Mouse (Mus musculus): ENCODE results near the gene Angptl1.

GRCm38 (mm10) chr1:156863726-156864125 is 25.4 kb downstream of the Angptl1 start:
- TF ChIP-seq TBP (conservative IDR thresholded peaks at IDR 0.05; ENCODE audit: low read depth, low read length): no peak
- TF ChIP-seq MEF2A (IDR thresholded peaks at IDR 0.05; ENCODE audit: borderline replicate concordance, low read depth, low read length): no peak
- no peak for TF ChIP-seq CTCF (conservative IDR thresholded peaks at IDR 0.05 in 1 of 2, IDR thresholded peaks at IDR 0.05 in 1 of 2; ENCODE audit: low read depth in 2 of 2, low read length in 2 of 2)
- no peak for TF ChIP-seq POLR2AphosphoS2 (IDR thresholded peaks at IDR 0.05; ENCODE audit: low read depth, low read length)
- no peak for TF ChIP-seq RCOR1 (conservative IDR thresholded peaks at IDR 0.05; ENCODE audit: low read depth, low read length)
- TF ChIP-seq EP300 (IDR thresholded peaks at IDR 0.05; ENCODE audit: low read length): no peak
- TF ChIP-seq MAX (IDR thresholded peaks at IDR 0.05; ENCODE audit: low read length): no peak
- TF ChIP-seq POLR2A (IDR thresholded peaks at IDR 0.05; ENCODE audit: low read depth, low read length): no peak
- no peak for TF ChIP-seq TCF12 (IDR thresholded peaks at IDR 0.05; ENCODE audit: low read depth, low read length)
- TF ChIP-seq E2F4 (IDR thresholded peaks at IDR 0.05; ENCODE audit: insufficient replicate concordance, low read depth, low read length): no peak
- no peak for TF ChIP-seq NELFE (IDR thresholded peaks at IDR 0.05; ENCODE audit: low read depth, low read length)
- no peak for TF ChIP-seq MXI1 (IDR thresholded peaks at IDR 0.05; ENCODE audit: low read depth, low read length)

Data from CH12.LX (cell line).